Mouse (Mus musculus) embryo, embryonic 11 days (tissue): ENCODE measurements around the gene Grid2.

Source experiments
- DNase-seq: peaks from one replicate; pipeline ENCODE4 v3.0.0-alpha.2; 2015

The Grid2 gene

DNA sequence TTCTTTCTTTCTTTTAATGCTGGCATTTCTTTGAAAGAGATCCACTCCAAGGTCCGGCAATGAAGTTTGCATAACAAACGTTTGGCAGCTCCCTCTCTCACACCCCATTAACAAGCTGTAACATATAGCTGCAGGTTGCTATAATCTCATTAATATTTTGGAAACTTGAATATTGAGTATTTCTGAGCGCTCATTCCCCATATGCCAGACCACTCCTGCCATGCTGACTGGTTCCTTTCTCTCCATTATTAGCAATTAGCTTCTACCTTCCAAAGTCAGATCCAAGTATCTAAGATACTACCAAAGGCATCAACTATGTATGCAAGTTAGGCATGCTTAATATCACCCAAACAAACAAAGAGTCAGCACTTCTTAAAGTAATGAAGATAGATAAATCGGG, 1477.6 kb downstream of the Grid2 start:
- peak; percentile 7 for DNase-seq

DNA sequence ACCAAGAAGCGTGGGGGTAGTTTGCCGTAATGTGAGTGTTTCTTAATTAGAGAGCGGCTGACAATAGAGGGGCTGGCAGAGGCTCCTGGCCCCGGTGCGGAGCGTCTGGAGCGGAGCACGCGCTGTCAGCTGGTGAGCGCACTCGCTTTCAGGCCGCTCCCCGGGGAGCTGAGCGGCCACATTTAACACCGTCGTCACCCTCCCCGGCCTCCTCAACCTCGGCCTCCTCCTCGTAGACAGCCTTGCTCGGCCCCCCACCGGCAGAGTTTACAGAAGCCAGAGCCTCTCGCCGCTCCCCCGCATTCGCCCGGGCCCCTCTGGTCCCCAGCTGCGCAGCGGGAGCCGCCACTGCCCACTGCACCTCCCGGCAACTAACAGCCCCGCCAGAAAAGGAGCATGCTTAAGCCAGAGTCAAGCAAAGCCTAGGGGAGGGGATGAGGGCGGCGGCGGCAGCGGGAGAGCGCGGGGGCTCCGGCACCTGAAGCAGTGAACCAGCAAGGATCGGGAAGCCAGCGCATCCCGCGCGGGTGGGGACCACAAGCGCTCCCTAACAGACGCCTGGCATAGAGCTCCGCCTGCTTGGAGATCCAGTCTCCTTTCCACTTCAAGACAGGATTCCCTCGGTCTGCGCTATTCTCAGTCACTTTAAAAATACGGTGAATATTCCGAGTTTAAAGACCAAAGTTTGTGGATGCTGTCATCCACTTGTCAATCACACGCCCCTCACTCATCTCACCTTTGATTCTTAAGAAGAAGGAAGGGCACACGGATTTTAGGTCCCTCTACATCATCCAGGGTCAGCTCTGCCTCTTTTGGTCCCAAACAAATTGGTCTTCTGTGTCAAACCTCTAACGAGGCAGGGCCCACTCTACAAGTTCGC, 1479.0 kb downstream of the Grid2 start:
- peak; percentile 66 for DNase-seq

DNA sequence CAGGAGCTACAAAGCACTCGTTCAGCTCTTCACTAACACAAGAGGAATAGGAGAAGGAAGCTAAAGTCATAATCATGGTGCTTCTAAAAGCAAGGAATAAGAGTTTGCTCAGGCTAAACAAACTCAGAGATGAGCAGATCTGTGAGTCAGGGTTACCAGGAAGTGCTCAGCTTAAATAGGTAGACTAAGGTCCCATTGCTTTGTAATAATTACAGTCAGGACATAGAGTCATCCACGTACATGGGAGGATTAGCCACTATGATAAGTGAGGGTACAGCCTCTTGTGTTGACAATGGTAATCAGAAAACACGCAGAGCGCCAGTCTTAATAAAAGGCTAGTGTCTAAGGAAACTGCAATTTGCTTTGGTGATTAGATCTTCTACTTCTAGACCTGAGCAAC, 1480.6 kb downstream of the Grid2 start:
- no peak for DNase-seq

DNA sequence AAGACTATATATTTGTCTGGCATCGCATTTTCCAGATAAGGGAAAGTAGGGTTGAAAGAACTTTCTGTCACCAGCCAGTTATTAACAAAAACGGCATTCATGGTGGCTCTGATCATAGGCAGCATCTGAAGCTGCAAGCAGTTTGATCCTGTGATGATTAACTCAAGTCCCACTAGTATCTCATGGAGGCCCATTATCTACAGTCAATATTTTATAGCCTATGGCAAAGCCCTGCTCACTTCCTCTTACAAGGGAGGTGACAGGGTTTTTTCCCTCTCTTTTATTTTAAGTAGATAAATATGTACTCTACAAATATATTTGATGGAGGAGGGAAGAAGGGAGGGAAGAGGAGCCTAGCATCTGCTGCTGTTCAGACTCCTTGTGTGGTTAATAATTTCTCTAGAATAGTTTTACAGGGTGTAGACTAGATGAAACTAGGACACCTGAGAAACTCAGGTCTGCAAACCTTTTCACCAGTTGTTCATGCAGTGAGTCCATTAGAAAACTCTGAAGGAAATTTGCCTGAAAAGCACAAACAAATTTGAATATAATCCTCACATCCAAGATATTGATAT, 1487.3 kb downstream of the Grid2 start:
- DNase-seq, result no peak
